Mouse (Mus musculus) ES-Bruce4 (cell line): ENCODE measurements around the gene Sez6l. TPM values are rescaled to one million over a fixed set of nuclear protein-coding genes. Genes with fewer than 3 reads are reported as not detected.

Source experiments
- H3K27ac ChIP-seq: 2 replicates; pipeline ENCODE4 v1.5.1; 2012; ENCODE audit warnings: low read length, inconsistent platforms; ENCODE audit not compliant: insufficient read depth
- H3K27me3 ChIP-seq: 2 replicates; pipeline ENCODE4 v1.6.1; 2012; ENCODE audit warnings: mild to moderate bottlenecking, low read length, inconsistent platforms; ENCODE audit not compliant: control insufficient read depth, poor library complexity, insufficient read depth, severe bottlenecking
- H3K36me3 ChIP-seq: 2 replicates; pipeline ENCODE4 v1.6.1; 2012; ENCODE audit warnings: inconsistent platforms, mild to moderate bottlenecking, low read length, moderate library complexity; ENCODE audit not compliant: control insufficient read depth, poor library complexity, insufficient read depth, severe bottlenecking
- H3K4me1 ChIP-seq: one replicate; pipeline ENCODE4 v1.8.1; 2011; ENCODE audit warnings: low read length; ENCODE audit not compliant: control insufficient read depth, insufficient read depth
- H3K4me3 ChIP-seq: 2 replicates; pipeline ENCODE4 v1.5.1; 2011; ENCODE audit warnings: low read depth, mild to moderate bottlenecking, low read length
- H3K9ac ChIP-seq: 2 replicates; pipeline ENCODE4 v1.6.1; 2012; ENCODE audit warnings: low read depth, mild to moderate bottlenecking, inconsistent platforms; ENCODE audit not compliant: poor library complexity, severe bottlenecking
- H3K9me3 ChIP-seq: replicated peaks from 2 replicates; pipeline ENCODE4 v1.6.1; 2012; ENCODE audit warnings: mild to moderate bottlenecking, low read length, inconsistent platforms; ENCODE audit not compliant: control insufficient read depth, poor library complexity, insufficient read depth, severe bottlenecking
- CTCF ChIP-seq: IDR thresholded peaks from one replicate; pipeline ENCODE4 v1.8.1; 2011; ENCODE audit warnings: low read depth, low read length
- EP300 ChIP-seq: IDR thresholded peaks from 2 replicates; pipeline ENCODE4 v1.6.1; 2011; ENCODE audit warnings: low read depth, low read length; ENCODE audit not compliant: insufficient read depth
- POLR2A ChIP-seq: IDR thresholded peaks from one replicate; pipeline ENCODE4 v1.8.1; 2011; ENCODE audit warnings: low read length; ENCODE audit not compliant: insufficient read depth
- polyA plus RNA-seq: library from polyadenylated mRNA; stranded (reverse); fragments of >200 nt; gene quantifications from 2 replicates; pipeline ENCODE4 v1.2.4, GENCODE M21; 2011; ENCODE audit warnings: low read depth; ENCODE audit not compliant: missing spikeins, insufficient read depth, insufficient read length

Sez6l gene
- polyA plus RNA-seq, 1 experiment: 0.16 TPM

- Histone ChIP-seq H3K27ac (no peak overlapping the region), H3K4me1 (no peaks in the 10 kb centered on the region), H3K4me3 (peak overlapping the region; percentile 62), H3K36me3 (no peaks in the 10 kb centered on the region), H3K9me3 (no peaks in the 10 kb centered on the region), H3K9ac (peak overlapping the region; percentile 32), H3K27me3 (peaks cover 8% of the 10 kb centered on the region; the same call in 1 of the 2 replicates)
- no peak for TF ChIP-seq EP300
- no peak for TF ChIP-seq POLR2A
- TF ChIP-seq CTCF: no peak
These were observed 508 bp downstream of the Sez6l start for GRCm38 (mm10) chr5:112576361-112576992.

DNA sequence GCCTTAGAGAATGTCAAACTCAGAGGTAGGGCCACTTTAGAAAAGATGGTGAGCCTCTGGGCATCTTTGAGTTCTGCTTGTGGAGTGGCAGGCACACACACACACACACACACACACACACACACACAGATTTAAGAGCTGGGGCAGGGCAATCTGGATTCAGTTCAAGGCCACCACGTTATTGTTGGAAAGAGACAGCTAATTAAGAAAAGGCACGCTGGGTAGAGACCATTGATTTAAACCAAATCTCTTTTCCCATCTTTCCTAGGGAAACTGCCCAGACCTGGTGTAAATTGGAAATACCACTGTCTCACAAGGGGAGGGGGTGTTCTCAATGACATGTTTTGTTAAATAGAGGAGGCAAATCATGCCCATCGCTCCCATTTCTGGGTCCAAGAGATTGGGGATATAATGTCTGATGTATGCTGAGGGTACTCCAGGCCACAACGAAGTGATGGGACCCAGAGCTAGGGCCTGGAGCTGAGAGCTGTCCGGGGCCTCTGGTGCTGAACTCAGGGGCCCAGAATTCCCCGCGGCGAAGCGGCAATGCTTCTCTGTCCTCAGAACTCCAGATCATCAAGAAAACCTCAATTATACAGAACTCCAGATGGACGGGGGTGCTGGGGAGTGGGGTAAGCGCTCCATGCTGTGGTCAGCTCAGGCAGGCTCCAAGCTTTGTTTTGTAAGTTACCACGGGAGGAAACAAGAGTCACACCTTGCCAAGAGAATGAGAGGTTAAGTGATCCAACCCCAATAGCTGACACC, 1.7 kb downstream of the Sez6l start:
- TF ChIP-seq POLR2A (no peak), EP300 (no peak), CTCF (no peak)
- Histone ChIP-seq H3K27me3 (peaks cover 8% of the 10 kb centered on the region; the same call in 1 of the 2 replicates), H3K4me3 (no peak overlapping the region)

DNA sequence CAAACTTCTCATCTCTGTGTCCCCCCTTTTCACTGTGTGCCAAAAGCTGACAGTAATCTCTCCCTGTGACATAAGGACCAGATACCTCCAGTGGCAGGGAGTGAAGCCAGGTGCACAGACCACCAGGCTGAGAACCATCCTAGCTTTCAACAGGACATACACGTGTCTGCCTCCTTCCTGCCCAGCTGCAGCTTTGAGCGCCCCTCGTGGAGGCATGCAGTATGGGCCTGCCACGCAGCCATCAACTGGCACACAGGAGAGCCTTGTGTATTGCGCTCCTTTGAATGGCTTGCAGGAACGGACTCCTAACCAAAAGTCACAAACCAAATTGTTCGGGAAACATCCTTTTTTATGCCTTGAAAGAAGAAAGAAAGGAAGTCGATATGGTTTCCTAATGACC, 3.1 kb downstream of the Sez6l start:
- no peaks in the 10 kb centered on the region for H3K9me3 ChIP-seq
- TF ChIP-seq CTCF (peak; percentile 76), POLR2A (no peak), EP300 (no peak)
- H3K4me3 ChIP-seq: no peak overlapping the region
- no peaks in the 10 kb centered on the region for H3K36me3 ChIP-seq
- H3K27me3 ChIP-seq: peaks cover 8% of the 10 kb centered on the region; the same call in 1 of the 2 replicates
- no peak overlapping the region for H3K27ac ChIP-seq
- no peaks in the 10 kb centered on the region for H3K4me1 ChIP-seq
- H3K9ac ChIP-seq: no peak overlapping the region

More for the DNA sequence above, 1.7 kb downstream of the Sez6l start:
- H3K9me3 ChIP-seq: no peaks in the 10 kb centered on the region
- H3K9ac ChIP-seq: no peak overlapping the region
- no peaks in the 10 kb centered on the region for H3K4me1 ChIP-seq
- H3K27ac ChIP-seq: no peak overlapping the region
- H3K36me3 ChIP-seq: no peaks in the 10 kb centered on the region

- TF ChIP-seq POLR2A: no peak
- TF ChIP-seq EP300: no peak
- no peak for TF ChIP-seq CTCF
- Histone ChIP-seq H3K27me3 (peaks cover 8% of the 10 kb centered on the region; the same call in 1 of the 2 replicates), H3K9me3 (no peaks in the 10 kb centered on the region), H3K4me1 (no peaks in the 10 kb centered on the region), H3K36me3 (no peaks in the 10 kb centered on the region), H3K27ac (no peak overlapping the region), H3K9ac (no peak overlapping the region), H3K4me3 (no peak overlapping the region)
These were observed 4.8 kb downstream of the Sez6l start for GRCm38 (mm10) chr5:112572217-112572616.

GRCm38 (mm10) chr5:112565489-112565888, 11.5 kb downstream of the Sez6l start:
- H3K36me3 ChIP-seq: no peaks in the 10 kb centered on the region
- no peaks in the 10 kb centered on the region for H3K9me3 ChIP-seq
- no peaks in the 10 kb centered on the region for H3K4me1 ChIP-seq
- TF ChIP-seq EP300 (no peak), CTCF (no peak), POLR2A (no peak)
- H3K27me3 ChIP-seq: no peaks in the 10 kb centered on the region
- H3K4me3 ChIP-seq: no peak overlapping the region
- no peak overlapping the region for H3K9ac ChIP-seq
- H3K27ac ChIP-seq: no peak overlapping the region

GRCm38 (mm10) chr5:112565083-112565482, 11.9 kb downstream of the Sez6l start:
- Histone ChIP-seq H3K4me1 (no peaks in the 10 kb centered on the region), H3K27ac (no peak overlapping the region), H3K4me3 (no peak overlapping the region), H3K36me3 (no peaks in the 10 kb centered on the region), H3K9ac (no peak overlapping the region), H3K9me3 (no peaks in the 10 kb centered on the region), H3K27me3 (no peaks in the 10 kb centered on the region)
- no peak for TF ChIP-seq POLR2A
- TF ChIP-seq CTCF: no peak
- TF ChIP-seq EP300: no peak
